Mouse (Mus musculus) MEL (cell line): Measurements from ENCODE around the gene Trir. TPM values are rescaled to one million over a fixed set of nuclear protein-coding genes. Genes with fewer than 3 reads are reported as not detected.
A peak's percentile ranks its signal among the peaks of the same experiment; 100 is the strongest.

Source experiments
- DNase-seq: peaks from one replicate; pipeline ENCODE4 v3.0.0; 2011; ENCODE audit warnings: low read depth, low spot score
- H3K27ac ChIP-seq: 2 replicates; pipeline ENCODE4 v1.5.1; 2012; ENCODE audit warnings: low read depth, mild to moderate bottlenecking, control low read depth, low read length, moderate library complexity; ENCODE audit not compliant: control insufficient read depth
- H3K27me3 ChIP-seq, 2 experiments: fragments of 150-350 bp in 1 of 2; sonication (generic) in 1 of 2; 2 replicates each; pipeline ENCODE4 v1.6.1; 2012; ENCODE audit warnings: low read length in 2 of 2, mild to moderate bottlenecking in 2 of 2, improper control_type of control experiment in 1 of 2, moderate library complexity in 1 of 2; ENCODE audit not compliant: insufficient read depth in 2 of 2, control insufficient read depth in 1 of 2
- H3K36me3 ChIP-seq, 2 experiments: 2 replicates each; pipeline ENCODE4 v1.6.1; 2012 to 2014; ENCODE audit warnings: low read length in 2 of 2, improper control_type of control experiment in 1 of 2, inconsistent platforms in 1 of 2, mild to moderate bottlenecking in 1 of 2; ENCODE audit not compliant: insufficient read depth in 2 of 2, control insufficient read depth in 1 of 2
- H3K4me1 ChIP-seq, 2 experiments: fragments of 150-350 bp in 1 of 2; sonication (generic) in 1 of 2; 2 replicates each; pipeline ENCODE4 v1.6.1; 2012; ENCODE audit warnings: low read length in 2 of 2, improper control_type of control experiment in 1 of 2, mild to moderate bottlenecking in 1 of 2; ENCODE audit not compliant: insufficient read depth in 2 of 2, control insufficient read depth in 1 of 2
- H3K4me3 ChIP-seq, 2 experiments: fragments of 150-350 bp in 1 of 2; sonication (generic) in 1 of 2; 2 replicates each; pipeline ENCODE4 v1.5.1; 2012; ENCODE audit warnings: low read depth in 2 of 2, low read length in 2 of 2, mild to moderate bottlenecking in 2 of 2, moderate library complexity in 2 of 2, control low read depth in 1 of 2, improper control_type of control experiment in 1 of 2; ENCODE audit not compliant: control insufficient read depth in 1 of 2, insufficient read depth in 1 of 2
- H3K79me2 ChIP-seq: 2 replicates; pipeline ENCODE4 v1.6.1; 2012; ENCODE audit warnings: mild to moderate bottlenecking, low read length, moderate library complexity; ENCODE audit not compliant: control insufficient read depth, poor library complexity, insufficient read depth
- H3K9ac ChIP-seq: 2 replicates; pipeline ENCODE4 v1.6.1; 2012; ENCODE audit warnings: low read depth, mild to moderate bottlenecking, control low read depth, low read length, moderate library complexity; ENCODE audit not compliant: control insufficient read depth, poor library complexity, severe bottlenecking
- H3K9me3 ChIP-seq: fragments of 150-350 bp; sonication (generic); replicated peaks from 2 replicates; pipeline ENCODE4 v1.6.1; 2012; ENCODE audit warnings: mild to moderate bottlenecking, low read length, improper control_type of control experiment, moderate library complexity; ENCODE audit not compliant: insufficient read depth
- BHLHE40 ChIP-seq: IDR thresholded peaks from 2 replicates; pipeline ENCODE4 v1.6.1; 2012; ENCODE audit warnings: low read depth, mild to moderate bottlenecking, inconsistent platforms, low read length, improper control_type of control experiment, borderline replicate concordance
- CHD1 ChIP-seq: IDR thresholded peaks from 2 replicates; pipeline ENCODE4 v1.6.1; 2012; ENCODE audit warnings: low read depth, mild to moderate bottlenecking, inconsistent platforms, low read length, improper control_type of control experiment
- CHD2 ChIP-seq: IDR thresholded peaks from 2 replicates; pipeline ENCODE4 v1.6.1; 2011; ENCODE audit warnings: low read length, improper control_type of control experiment
- EP300 ChIP-seq, 2 experiments: IDR thresholded peaks; 2 replicates each; pipeline ENCODE4 v1.6.1; 2011; ENCODE audit warnings: improper control_type of control experiment in 2 of 2, low read length in 2 of 2, low read depth in 1 of 2, mild to moderate bottlenecking in 1 of 2
- HCFC1 ChIP-seq: IDR thresholded peaks from 2 replicates; pipeline ENCODE4 v1.6.1; 2012; ENCODE audit warnings: low read depth, mild to moderate bottlenecking, inconsistent platforms, low read length, improper control_type of control experiment, moderate library complexity
- MAZ ChIP-seq: IDR thresholded peaks from 2 replicates; pipeline ENCODE4 v1.6.1; 2012; ENCODE audit warnings: low read depth, mild to moderate bottlenecking, inconsistent platforms, low read length, improper control_type of control experiment
- MYC ChIP-seq: IDR thresholded peaks from 2 replicates; pipeline ENCODE4 v1.6.1; 2011; ENCODE audit warnings: low read depth, mild to moderate bottlenecking, low read length, improper control_type of control experiment, moderate library complexity
- POLR2A ChIP-seq, 2 experiments: IDR thresholded peaks; 2 replicates each; pipeline ENCODE4 v1.6.1; 2011 to 2012; ENCODE audit warnings: low read length in 2 of 2, mild to moderate bottlenecking in 2 of 2, control low read depth in 1 of 2, improper control_type of control experiment in 1 of 2, low read depth in 1 of 2, moderate library complexity in 1 of 2; ENCODE audit not compliant: control insufficient read depth in 1 of 2, insufficient read depth in 1 of 2, poor library complexity in 1 of 2
- SIN3A ChIP-seq: IDR thresholded peaks from 2 replicates; pipeline ENCODE4 v1.6.1; 2012; ENCODE audit warnings: low read length, improper control_type of control experiment, inconsistent platforms
- TAL1 ChIP-seq: IDR thresholded peaks from 2 replicates; pipeline ENCODE4 v1.6.1; 2012; ENCODE audit warnings: mild to moderate bottlenecking, inconsistent platforms, low read length, moderate library complexity, mixed read lengths
- TBP ChIP-seq: IDR thresholded peaks from 2 replicates; pipeline ENCODE4 v1.8.0; 2011; ENCODE audit warnings: low read depth, low read length, improper control_type of control experiment
- TCF12 ChIP-seq: IDR thresholded peaks from 2 replicates; pipeline ENCODE4 v1.6.1; 2014; ENCODE audit warnings: low read depth, mild to moderate bottlenecking, inconsistent platforms, low read length, improper control_type of control experiment, moderate library complexity
- ZKSCAN1 ChIP-seq: IDR thresholded peaks from 2 replicates; pipeline ENCODE4 v1.6.1; 2012; ENCODE audit warnings: low read depth, mild to moderate bottlenecking, inconsistent platforms, low read length, improper control_type of control experiment, moderate library complexity
- polyA plus RNA-seq, 2 experiments: library from polyadenylated mRNA; stranded (reverse) in 1 of 2; unstranded in 1 of 2; fragments of >175 nt in 1 of 2; fragments of >200 nt in 1 of 2; gene quantifications; 2 replicates each; pipeline versions ENCODE4 v1.2.1 to v1.2.4; 2012; ENCODE audit warnings: low replicate concordance in 2 of 2, low read depth in 1 of 2; ENCODE audit not compliant: insufficient read length in 2 of 2, insufficient read depth in 1 of 2, missing spikeins in 1 of 2
- total RNA-seq: library from RNA; depleted of rRNA; stranded (reverse); fragments of 300-350 nt; gene quantifications from 2 replicates; pipeline ENCODE4 v1.2.3, GENCODE M21; 2012

The Trir gene
- total and polyA plus RNA-seq, 3 experiments, result 264 to 442 (median 283) TPM

- peaks cover 16% of the 10 kb centered on the region for H3K79me2 ChIP-seq
- DNase-seq, result peak; percentile 84
- TF ChIP-seq CHD1 (no peak), ZKSCAN1 (no peak), POLR2A (IDR thresholded peaks at IDR 0.05; ENCODE audit: control insufficient read depth in 1 of 2, insufficient read depth in 1 of 2, low read depth in 1 of 2, low read length in 2 of 2, poor library complexity in 1 of 2) (peak in 1 of 2 experiments; percentile 40; a peak in 1 of 4 replicates), TBP (0 out of 2 replicates have a peak, but pooled peaks have one; percentile 10), HCFC1 (peak; percentile 23; the same call in 1 of the 2 replicates), MAZ (0 out of 2 replicates have a peak, but pooled peaks have one; percentile 64), BHLHE40 (0 out of 2 replicates have a peak, but pooled peaks have one; percentile 13), MYC (peak; percentile 64; the same call in 1 of the 2 replicates), SIN3A (peak; percentile 50; the same call in 1 of the 2 replicates), TCF12 (peak; percentile 24; the same call in 1 of the 2 replicates), TAL1 (peak; percentile 32; the same call in 1 of the 2 replicates), CHD2 (no peak), EP300 (IDR thresholded peaks at IDR 0.05; ENCODE audit: low read depth in 1 of 2, low read length in 2 of 2) (peak in 1 of 2 experiments; percentile 24; a peak in 1 of 4 replicates)
- H3K36me3 ChIP-seq, result peaks cover 0 to 48% of the 10 kb centered on the region in 2 experiments; a peak in 2 of 4 replicates
- peak overlapping the region; percentile 99 for H3K27ac ChIP-seq
- H3K27me3 ChIP-seq, result no peaks in the 10 kb centered on the region
- peak overlapping the region; percentile 83 for H3K9ac ChIP-seq
- no peaks in the 10 kb centered on the region for H3K9me3 ChIP-seq
- H3K4me1 ChIP-seq, result peaks cover 11 to 63% of the 10 kb centered on the region in 2 experiments
- no peak overlapping the region for H3K4me3 ChIP-seq
Measured at GRCm38 (mm10) chr8:84982499-84983011, 44.1 kb upstream of the Trir start.

- Histone ChIP-seq H3K9me3 (no peaks in the 10 kb centered on the region), H3K27me3 (no peaks in the 10 kb centered on the region), H3K79me2 (peaks cover 6% of the 10 kb centered on the region; the same call in 1 of the 2 replicates), H3K4me1 (peaks cover 11 to 61% of the 10 kb centered on the region in 2 experiments), H3K27ac (peak overlapping the region; percentile 91), H3K36me3 (peaks cover 0 to 50% of the 10 kb centered on the region in 2 experiments; a peak in 2 of 4 replicates), H3K4me3 (peak overlapping the region in 1 of 2 experiments; percentile 65; a peak in 2 of 4 replicates), H3K9ac (peak overlapping the region; percentile 88)
- DNase-seq, result no peak
- 0 out of 4 replicates have a peak, but pooled peaks of 1 of the 2 experiments have one; percentile 26 for TF ChIP-seq POLR2A (IDR thresholded peaks at IDR 0.05; ENCODE audit: control insufficient read depth in 1 of 2, insufficient read depth in 1 of 2, low read depth in 1 of 2, low read length in 2 of 2, poor library complexity in 1 of 2)
- no peak for TF ChIP-seq ZKSCAN1
Measured at GRCm38 (mm10) chr8:84984294-84985048, 42.2 kb upstream of the Trir start.
